Mouse (Mus musculus) neural tube, embryonic 14.5 days (tissue): ENCODE data around the gene Gorasp2. TPM values are rescaled to one million over a fixed set of nuclear protein-coding genes. Genes with fewer than 3 reads are reported as not detected.

ENCODE experiments used
- ATAC-seq: fragments of 200-750 bp; cut with Nextera tagmentation; 2 replicates; pipeline ENCODE4 v1.8.0; 2017; ENCODE audit warnings: low read depth, mild to moderate bottlenecking, moderate TSS enrichment, moderate library complexity
- H3K27ac ChIP-seq: fragments of 300-500 bp; sonication (generic); 2 replicates; pipeline ENCODE4 v1.5.1; 2014; ENCODE audit warnings: low read depth, mild to moderate bottlenecking, control low read depth, low read length, moderate library complexity, mixed read lengths
- H3K27me3 ChIP-seq: fragments of 300-500 bp; sonication (generic); 2 replicates; pipeline ENCODE4 v1.6.1; 2014; ENCODE audit warnings: low read length; ENCODE audit not compliant: control insufficient read depth, insufficient read depth
- H3K36me3 ChIP-seq: fragments of 300-500 bp; sonication (generic); 2 replicates; pipeline ENCODE4 v1.6.1; 2014; ENCODE audit warnings: low read length, mixed read lengths; ENCODE audit not compliant: control insufficient read depth, insufficient read depth
- H3K4me1 ChIP-seq: fragments of 300-500 bp; sonication (generic); 2 replicates; pipeline ENCODE4 v1.6.1; 2014; ENCODE audit warnings: low read length; ENCODE audit not compliant: control insufficient read depth, insufficient read depth
- H3K4me2 ChIP-seq: fragments of 300-500 bp; sonication (generic); 2 replicates; pipeline ENCODE4 v1.6.1; 2014; ENCODE audit warnings: mild to moderate bottlenecking, low read depth, low read length, control low read depth
- H3K4me3 ChIP-seq: fragments of 300-500 bp; sonication (generic); 2 replicates; pipeline ENCODE4 v1.5.1; 2014; ENCODE audit warnings: low read depth, low read length, control low read depth, mixed read lengths
- H3K9ac ChIP-seq: fragments of 300-500 bp; sonication (generic); replicated peaks from 2 replicates; pipeline ENCODE4 v1.6.1; 2014; ENCODE audit warnings: low read depth, mild to moderate bottlenecking, control low read depth, low read length, mixed read lengths
- H3K9me3 ChIP-seq: fragments of 300-500 bp; sonication (generic); 2 replicates; pipeline ENCODE4 v1.6.1; 2016; ENCODE audit warnings: low read length; ENCODE audit not compliant: control insufficient read depth
- WGBS: fragments of 180-500 bp; shearing (Covaris S2); extraction: QIAGEN DNeasy Blood & Tissue Kit; methylation state at CpG from one replicate; pipeline ENCODE4 v1.1.7; 2014; 5-methylcytosine and 5-hydroxymethylcytosine counted together
- polyA plus RNA-seq: library from polyadenylated mRNA; unstranded; fragments of >200 nt; fragmentation: Nextera tagmentation; extraction: Ambion mirVana; gene quantifications from 2 replicates; pipeline ENCODE4 v1.2.1, GENCODE M21; 2014

Gorasp2 gene
- polyA plus RNA-seq, 1 experiment from 2014 or later, result 130 TPM

- H3K27ac ChIP-seq, result no peak overlapping the region
- no peaks in the 10 kb centered on the region for H3K27me3 ChIP-seq
- 95% methylated on average over 2 of the region's 2 CpGs for WGBS
- no peak for ATAC-seq
- H3K9ac ChIP-seq, result no peak overlapping the region
- H3K36me3 ChIP-seq, result peaks cover 6% of the 10 kb centered on the region
- no peaks in the 10 kb centered on the region for H3K4me1 ChIP-seq
- no peaks in the 10 kb centered on the region for H3K9me3 ChIP-seq
- H3K4me2 ChIP-seq, result no peak overlapping the region
- no peak overlapping the region for H3K4me3 ChIP-seq
Observed at GRCm38 (mm10) chr2:70751655-70752054, 90.3 kb downstream of the Gorasp2 start.

GRCm38 (mm10) chr2:70752149-70752548 lies 90.8 kb downstream of the Gorasp2 start:
- H3K9ac ChIP-seq, result no peak overlapping the region
- H3K36me3 ChIP-seq, result peaks cover 6% of the 10 kb centered on the region
- H3K4me2 ChIP-seq, result no peak overlapping the region
- 97% methylated on average over 5 of the region's 5 CpGs for WGBS
- no peaks in the 10 kb centered on the region for H3K9me3 ChIP-seq
- no peaks in the 10 kb centered on the region for H3K27me3 ChIP-seq
- no peak overlapping the region for H3K4me3 ChIP-seq
- H3K27ac ChIP-seq, result no peak overlapping the region
- no peaks in the 10 kb centered on the region for H3K4me1 ChIP-seq
- no peak for ATAC-seq

Other genes starting within 250 kb of the Gorasp2 start
- gene Sp5, start 186.7 kb upstream of the Gorasp2 start, polyA plus RNA-seq, result 0.44 and 4.2 TPM in 2 replicates
- 1.0 and 1.2 TPM in 2 replicates for gene Erich2, start 152.8 kb upstream of the Gorasp2 start, polyA plus RNA-seq
- gene Gad1, start 108.5 kb upstream of the Gorasp2 start, polyA plus RNA-seq, result 84.1 and 119 TPM in 2 replicates
- 5.0 and 5.6 TPM in 2 replicates for gene Gm26558, start 532 bp downstream of the Gorasp2 start, polyA plus RNA-seq
- 27.6 and 28.2 TPM in 2 replicates for gene Tlk1, start 164.2 kb downstream of the Gorasp2 start, polyA plus RNA-seq